Mouse (Mus musculus) adrenal gland (tissue): Measurements from ENCODE around the gene Unc45b.

Experiments
- intact Hi-C: fragments of 180-260 bp; cut with DNase I; formaldehyde crosslinking; loops from one replicate; pipeline ENCODE4 v1.15.1; 2025
- long read RNA-seq, 2 experiments: library from polyadenylated mRNA; unstranded; transcript quantifications; one replicate each; pipeline ENCODE4 v2.0.0; 2020; ENCODE audit warnings: borderline replicate concordance in 1 of 2; ENCODE audit not compliant: insufficient replicate concordance in 1 of 2

Gene Unc45b
- long read RNA-seq, experiment 1: 0 reads
- long read RNA-seq, experiment 2, partial matches to known transcripts: 2 of 3 reads
- long read RNA-seq, experiment 2, other reads (novel, unspliced or antisense): 1 of 3 reads

DNA sequence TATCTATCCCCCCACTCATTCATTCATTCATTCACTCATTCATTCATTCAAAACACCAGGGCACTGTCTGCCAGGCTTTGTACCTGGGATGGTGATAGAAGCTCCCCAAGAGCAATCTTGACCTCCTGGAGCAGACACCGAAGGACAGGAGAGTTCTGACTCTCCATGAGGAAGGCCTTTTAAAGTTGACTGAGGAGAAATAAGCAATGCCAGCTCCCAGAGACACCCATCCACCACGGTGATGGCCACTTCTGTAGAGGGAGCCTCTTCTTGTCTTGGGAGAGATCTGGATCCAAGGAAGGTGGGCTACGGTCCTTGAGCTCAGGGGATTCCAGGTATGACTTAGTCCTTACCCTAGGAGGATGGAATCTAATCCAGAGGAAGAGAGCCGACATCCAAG lies at the start of gene Unc45b:
Unc45b (plus strand) TSS at position 301 of the 400 bp plus-strand sequence.
- intact Hi-C loops: loop anchor here (10.0 kb wide), 1 partner anchor 135 kb away; no protein-coding TSS in a partner anchor

DNA sequence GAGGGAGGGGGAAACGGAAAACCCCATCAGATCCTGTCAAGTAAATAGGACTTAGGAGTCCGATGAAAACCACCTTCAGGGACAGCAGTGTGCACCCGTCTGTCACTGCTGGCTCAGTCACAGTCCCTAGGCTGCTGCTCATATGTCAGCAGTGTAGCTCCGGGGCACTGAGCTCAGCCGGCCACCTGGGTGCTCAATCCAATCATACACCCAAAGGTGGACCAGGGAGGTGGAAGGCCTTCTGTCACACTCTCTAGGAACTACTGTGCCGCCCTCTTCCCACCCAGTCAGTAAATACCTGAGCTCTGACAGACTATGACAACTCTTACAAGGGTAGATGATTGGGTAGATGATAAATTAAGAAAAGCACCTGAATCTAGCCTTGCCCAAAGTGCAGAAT lies 49.6 kb upstream of the Unc45b start:
- intact Hi-C loops: no loop called here

DNA sequence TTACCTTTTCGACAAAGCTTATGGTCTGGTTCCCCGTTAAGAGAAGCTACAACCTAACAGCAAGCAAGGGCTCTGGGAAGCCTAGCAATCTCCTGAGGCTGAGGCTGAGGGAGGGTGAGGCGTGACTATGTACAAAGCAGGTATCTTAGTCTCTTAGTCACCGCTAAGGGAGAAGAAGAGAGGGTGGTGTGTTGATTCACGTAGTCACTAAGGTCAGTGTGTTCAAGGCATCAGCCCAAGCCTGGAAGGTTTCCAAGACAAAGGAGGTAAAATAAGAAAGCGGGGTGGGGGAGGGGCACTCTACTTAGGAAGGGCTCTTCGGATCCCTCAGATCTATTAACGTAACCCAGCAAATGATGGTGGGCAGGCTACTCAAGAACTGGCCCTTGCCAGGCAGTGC lies 48.8 kb upstream of the Unc45b start:
- intact Hi-C loops: no loop called here

DNA sequence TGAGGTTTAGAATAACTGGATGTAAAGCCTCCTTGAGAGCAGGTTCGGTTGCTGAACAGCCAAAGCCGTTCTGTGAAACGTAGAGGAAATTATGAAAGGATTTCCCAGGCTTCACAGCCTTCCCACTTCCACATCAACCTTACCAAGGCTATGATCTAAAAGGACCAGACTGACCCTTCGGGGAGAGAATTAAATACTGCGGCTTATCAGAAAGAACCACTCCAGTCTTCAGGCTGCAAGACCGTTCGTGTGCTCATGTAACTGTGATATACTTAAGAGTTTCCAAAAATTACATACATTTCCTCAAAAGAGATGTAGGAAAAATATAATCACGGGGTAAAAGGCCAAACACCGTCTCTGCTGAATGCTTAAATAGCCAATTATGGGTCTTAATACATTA lies 47.7 kb upstream of the Unc45b start:
- intact Hi-C loops: no loop called here

DNA sequence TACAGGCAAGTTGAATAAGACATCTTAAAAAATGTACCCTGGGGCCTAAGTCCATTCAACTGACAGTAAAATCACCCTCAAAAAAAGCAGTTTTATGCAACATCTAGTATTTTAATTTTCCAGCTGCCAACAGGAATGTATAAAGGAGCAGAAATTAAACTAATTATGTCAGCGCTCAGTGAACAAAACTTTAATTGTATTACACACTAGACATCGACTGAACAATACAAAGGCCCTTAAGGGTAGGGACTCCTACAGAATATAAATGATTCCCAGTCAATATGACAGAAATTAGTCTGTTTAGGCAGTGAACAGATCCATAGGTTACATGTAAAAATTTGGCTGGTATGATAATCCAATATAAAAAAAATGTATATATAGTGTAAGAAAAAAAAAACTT lies 47.3 kb upstream of the Unc45b start:
- intact Hi-C loops: no loop called here

DNA sequence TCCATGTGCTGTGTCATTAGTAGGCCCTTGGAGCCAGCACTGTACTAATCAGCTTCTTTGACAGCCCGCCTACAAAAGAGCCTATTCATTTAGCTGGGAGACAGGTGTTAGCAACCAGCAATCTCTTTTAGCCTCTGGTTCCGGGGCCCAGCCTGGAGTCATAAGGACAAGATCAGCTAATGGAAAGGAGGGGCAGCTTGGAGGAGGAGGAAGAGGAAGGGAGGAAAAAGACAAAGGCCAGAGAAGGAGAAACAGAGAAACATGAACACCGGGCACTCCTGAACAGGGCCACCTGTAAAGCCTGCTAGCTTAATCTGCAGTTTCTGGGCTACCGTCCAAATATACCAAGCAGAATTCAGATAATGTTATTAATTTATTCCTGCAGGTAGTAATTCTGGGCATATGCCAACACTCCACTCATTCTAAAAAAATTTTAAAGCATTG lies 46.8 kb upstream of the Unc45b start:
- intact Hi-C loops: no loop called here

DNA sequence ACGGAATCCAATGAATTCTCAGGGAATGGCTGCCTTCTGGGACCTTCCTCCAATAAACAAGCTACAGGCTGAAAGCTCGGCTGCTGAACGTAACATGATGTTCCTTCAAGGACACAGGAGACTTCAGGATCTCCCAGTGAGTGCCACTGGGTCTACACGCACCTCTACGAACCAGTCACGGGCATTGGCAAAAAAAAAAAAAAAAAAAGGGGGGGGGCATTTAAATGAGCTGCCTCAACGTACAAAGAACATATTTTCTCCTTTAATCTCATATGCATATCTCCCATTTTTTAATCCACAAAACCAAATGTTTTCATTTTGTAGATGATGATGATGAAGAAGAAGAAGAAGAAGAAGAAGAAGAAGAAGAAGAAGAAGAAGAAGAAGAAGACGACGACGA lies 44.4 kb upstream of the Unc45b start:
- intact Hi-C loops: no loop called here

DNA sequence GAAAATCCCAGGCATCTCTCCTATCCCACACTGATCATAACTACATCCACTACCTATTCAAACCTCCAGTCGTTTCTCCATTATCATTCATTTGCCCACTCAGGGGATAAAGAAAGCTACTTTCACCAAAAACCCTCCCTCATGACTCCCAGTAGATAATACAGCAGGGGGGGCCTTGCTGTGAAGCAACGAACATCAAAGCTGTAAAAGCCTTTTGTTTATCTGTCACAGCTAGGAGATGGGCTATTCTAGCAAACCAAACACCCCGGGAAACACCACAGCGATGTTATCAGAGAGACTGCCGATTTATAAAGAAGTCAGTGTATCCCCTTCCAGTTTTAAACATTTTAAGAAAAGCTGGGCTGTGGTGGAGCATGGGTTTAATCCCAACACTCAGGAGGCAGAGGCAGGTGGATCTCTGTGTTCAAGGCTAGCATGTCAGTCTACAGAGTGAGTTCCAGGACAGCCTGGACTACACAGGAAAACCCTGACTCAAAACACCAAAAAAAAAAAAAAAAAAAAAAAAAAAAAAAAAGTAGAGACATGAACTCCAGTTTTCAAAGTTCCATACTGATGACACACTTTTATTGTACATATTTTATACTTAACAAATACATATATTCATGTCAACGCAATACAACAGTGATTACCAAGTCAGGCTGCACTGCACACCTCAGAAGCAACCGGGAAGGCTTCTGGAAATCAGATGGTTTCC lies 43.3 kb upstream of the Unc45b start:
- intact Hi-C loops: no loop called here

DNA sequence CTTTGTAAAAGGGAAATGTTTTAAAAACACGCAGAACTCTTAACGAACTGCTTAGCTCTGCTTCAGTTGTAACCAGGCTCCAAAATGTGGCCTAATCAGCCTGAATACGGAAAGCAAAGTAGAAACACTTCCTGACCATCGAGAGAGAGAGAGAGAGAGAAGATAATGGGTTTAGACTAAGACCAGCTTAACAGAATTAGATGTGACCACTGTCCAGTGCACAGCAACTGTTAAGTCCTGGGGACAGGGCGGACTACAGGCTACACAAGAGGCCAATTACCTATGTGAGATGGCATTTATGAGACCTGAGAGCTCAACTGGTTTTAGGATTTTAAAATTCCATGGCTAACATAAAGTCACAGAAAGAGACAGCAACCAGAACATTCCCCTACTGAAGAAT lies 42.4 kb upstream of the Unc45b start:
- intact Hi-C loops: no loop called here

DNA sequence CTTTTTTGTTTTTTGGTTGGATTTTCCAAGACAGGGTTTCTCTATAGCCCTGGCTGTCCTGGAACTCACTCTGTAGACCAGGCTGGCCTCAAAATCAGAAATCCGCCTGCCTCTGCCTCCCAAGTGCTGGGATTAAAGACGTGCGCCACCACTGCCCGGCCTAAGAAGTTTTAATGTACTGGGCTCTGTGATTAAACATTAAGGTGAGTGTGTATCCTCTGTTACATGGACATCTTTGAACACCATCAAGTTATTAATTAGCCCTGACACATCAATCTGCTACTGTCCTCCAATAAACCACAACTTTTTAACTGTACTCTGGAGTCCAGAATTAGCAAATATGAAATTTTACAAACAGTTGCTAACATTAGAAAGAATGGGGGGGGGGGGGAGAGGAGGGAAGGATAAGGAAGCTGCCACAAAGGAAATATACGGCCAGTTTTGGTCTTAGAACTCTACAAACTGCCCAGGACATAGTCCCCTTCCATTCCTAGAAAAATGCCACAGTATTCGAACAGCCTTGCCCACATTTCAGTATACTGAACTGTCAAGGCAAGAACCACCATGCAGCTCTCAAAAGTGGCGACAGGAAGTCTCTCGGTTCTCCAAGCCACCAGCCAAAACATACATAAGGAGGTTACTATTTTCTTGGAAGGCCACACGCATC lies 40.7 kb upstream of the Unc45b start:
- intact Hi-C loops: loop anchor here (5.0 kb wide), 1 partner anchor 122 kb away; no protein-coding TSS in a partner anchor

DNA sequence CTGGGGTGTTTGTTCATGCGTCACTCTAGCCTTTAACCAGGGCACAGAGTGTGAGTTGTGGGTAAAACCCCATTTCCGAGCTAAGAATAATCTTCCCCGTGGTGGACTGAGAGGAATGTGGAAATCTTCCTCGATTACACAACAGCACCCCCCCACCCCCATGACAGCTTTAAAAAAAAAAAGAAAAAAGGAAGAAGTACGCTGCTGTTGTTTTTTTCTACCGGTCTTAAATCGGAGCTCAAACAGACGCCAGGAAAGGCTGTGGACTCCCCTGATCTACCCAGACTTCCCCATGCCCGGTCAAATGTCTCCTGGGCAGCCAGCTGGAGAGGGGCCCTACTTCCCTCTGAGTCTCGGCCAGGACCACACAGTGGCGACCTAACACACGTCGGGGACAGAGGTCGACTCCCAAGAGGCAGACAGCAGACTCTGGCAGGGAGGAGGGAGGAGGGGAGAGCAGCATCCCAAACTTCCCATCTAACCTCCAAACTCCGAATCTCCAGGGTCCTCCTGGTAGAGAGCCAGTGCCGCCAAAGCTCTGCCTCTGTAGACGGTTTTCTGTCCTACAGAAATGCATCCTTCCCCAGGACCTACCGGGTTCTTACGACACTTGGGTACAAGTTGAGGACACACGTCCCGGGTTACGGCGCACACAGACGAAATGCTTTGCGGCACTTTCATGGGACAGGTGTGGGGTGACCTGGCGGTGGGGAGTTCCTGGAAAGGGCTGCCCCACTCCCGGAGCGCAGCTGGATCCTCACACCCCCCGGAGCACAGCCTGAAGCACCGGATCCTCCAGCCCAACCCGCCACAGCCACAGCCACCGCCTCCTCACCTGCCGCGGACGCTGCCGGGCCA lies 39.9 kb upstream of the Unc45b start:
- intact Hi-C loops: loop anchor here (5.0 kb wide), 1 partner anchor 123 kb away; no protein-coding TSS in a partner anchor

DNA sequence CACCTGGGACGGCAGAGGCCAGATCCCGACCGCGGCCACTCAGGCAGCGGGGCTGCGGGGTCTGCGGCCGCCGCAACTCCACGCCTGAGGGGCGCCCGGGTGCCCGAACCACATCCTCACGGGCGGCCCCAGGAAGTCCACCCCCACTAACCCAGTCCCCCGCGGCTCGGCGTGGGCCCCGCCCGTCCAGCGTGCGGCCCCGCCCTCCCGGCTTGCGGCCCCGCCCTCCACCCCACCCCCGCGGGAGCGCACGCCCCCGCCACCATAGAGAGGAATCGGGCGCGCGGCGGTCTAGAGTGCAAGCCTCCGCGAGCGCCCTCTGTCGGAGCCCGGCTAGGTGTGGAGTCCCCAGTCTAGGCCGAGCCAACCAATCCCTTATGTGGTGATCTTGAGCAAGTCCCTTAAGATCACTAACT lies 39.3 kb upstream of the Unc45b start, which contains the start of gene Rffl:
Rffl (minus strand) TSS at position 180 of the 416 bp plus-strand sequence.
- intact Hi-C loops: loop anchor here (5.0 kb wide), 1 partner anchor 124 kb away; no protein-coding TSS in a partner anchor

DNA sequence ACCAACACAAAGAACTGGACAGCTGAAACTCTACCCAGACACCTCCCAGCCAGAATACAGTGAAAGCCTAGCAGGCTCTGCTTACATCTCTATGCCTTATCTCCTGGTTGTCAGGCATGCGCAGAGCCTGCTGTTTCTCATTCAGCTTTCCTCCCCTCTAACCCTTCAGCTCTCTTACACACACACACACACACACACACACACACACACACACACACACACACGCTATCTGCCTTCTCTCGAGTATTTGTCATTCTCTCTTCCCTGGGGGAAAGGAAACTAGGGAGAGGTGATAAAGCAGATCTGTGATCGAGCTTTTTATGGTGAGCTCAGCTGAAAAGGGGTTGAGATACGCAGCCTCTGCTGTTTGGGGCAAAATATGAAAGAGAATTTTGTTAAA lies 35.4 kb upstream of the Unc45b start:
- intact Hi-C loops: loop anchor here (5.0 kb wide), 1 partner anchor 128 kb away; no protein-coding TSS in a partner anchor

DNA sequence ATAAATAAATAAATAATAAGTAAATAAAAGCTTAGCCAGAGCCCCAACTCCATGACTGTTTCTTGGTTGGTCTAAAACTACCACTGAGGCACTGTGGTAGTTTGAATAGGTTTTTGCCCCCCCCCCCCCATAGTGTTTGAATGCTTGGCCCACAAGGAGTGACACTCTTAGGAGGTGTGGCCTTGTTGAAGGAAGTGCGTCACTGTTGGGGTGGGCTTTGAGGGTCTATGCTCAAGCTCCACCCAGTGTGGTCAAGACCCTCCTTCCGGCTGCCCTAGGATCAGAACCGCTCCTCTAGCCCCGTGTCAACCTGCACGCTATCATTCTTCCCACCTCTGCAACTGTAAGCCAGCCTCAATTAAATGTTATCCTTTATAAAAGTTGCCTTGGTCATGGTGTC lies 34.7 kb upstream of the Unc45b start:
- intact Hi-C loops: no loop called here

DNA sequence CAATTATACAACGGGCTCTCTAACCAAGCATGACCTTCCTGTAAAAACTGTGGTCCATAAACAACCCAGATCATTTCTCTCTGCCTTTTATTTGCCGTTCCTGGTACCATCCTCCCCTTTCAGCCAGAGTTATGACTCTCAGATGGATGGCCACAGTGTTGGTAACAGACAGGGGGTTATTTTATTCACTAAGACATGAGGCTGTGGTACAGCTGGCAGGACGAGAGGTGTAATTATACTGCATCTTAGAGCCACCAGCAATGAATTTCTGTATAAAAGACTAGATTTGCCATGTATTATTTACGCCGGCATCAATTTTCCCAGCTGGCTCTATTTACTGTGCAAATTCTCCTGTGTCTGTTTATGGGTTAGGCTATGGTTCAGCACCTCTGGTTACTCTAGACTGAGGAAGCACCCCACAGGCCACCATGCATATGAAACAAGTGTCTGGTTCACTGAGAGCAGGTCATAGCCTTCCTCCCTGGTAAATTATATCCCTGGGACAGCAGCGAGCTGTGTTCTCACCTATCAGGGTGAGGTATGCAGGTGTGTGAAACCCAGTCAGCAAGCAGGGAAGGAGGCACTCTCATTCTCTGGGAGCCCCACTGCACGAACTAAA lies 32.5 kb upstream of the Unc45b start:
- intact Hi-C loops: no loop called here

DNA sequence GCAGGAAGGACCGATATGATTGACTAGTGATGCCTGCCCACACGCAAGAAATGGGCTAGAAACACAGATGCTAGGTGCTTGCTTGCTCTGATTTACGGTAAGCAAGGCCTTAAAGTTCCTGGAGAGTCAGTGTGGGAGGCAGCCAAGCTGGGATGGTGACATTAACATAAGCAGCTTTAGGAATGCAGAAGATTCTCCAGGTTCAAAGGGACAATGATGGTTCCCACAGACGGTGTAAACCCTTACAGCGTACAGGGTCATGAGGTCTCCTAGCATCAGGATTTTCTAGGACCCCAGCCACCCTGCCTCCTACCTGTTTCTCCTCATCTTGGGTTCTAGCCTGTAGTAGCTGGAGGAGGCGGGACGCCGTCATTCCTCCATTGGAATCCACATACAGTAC lies 27.2 kb upstream of the Unc45b start:
- intact Hi-C loops: no loop called here

DNA sequence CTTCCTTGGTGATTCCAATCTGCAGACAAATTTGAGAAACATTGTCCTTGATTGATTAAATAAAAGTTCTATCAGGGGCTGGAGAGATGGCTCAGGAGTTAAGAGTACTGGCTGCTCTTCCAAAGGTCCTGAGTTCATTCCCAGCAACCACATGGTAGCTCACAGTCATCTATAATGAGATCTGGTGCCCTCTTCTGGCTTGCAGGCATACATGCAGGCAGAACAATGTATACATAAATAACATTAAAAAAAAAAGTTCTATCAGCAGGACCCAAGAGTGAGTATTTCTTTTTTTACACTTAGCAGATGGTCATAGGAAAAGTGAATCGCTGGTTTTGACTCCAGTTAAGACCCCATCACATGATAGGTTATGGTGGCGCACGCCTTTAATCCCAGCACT lies 23.8 kb upstream of the Unc45b start:
- intact Hi-C loops: no loop called here

DNA sequence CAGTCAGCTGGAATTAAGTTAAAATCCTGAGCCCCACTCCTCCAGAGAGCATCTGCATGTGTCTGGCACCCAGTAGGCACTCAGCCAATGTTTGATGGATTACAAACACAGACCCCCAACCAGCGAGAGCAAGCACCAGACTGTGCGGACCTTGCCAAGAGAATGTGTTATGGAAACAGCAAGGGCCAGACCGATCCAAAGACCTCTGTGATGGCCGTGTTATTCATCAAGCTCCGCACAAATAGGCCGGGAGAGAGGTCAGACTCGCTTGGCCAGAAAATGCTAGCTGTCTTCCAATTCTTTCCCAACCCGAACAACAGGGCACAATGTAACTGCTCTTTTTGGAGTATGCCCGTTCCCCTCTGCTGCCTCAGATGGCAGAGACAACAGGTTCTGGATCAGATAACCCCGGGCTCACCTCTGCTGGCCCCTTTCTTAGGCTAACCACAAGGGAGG lies 21.8 kb upstream of the Unc45b start:
- intact Hi-C loops: no loop called here

DNA sequence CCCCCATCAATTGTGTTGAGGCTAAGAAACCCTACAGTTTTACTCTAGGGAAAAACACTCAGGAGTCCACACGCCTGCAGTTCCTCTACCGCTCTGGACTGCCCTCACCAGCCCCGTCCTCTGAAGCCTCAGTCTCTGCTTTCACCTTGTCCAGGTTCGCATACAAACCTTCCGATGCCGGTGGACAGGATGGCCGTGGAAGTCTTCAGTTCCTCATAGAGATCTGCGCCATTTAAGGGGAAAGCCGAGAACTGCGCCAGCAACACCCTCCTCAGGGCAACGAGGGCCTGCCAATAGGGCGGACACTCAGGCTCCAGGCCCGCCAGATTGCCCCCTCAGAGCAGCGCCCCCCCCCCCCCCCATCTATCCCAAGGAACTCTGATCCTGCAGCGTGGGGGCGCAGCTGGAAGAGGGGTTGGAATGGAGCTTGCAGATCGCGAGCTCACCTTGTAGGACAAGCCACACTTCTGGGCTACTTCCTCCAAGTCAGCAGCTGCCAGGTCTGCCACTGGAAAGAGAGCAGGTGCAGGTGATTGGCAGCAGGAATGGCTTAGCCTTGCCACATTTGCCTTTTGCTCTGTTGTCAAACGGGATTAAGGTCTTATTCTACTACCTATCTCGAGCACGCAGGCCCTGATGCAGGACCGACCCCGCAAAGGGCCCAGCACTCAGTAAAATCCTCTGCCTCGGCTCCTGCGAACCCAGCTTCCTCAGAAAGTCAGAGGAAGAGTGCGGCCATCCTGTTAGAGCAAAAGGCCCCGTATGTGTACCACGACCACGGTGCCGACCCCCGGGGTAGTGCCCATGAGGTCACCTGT lies 20.6 kb upstream of the Unc45b start:
- intact Hi-C loops: loop anchor here (2.0 to 5.0 kb wide), 4 partner anchors 142 to 655 kb away; no protein-coding TSS in a partner anchor

DNA sequence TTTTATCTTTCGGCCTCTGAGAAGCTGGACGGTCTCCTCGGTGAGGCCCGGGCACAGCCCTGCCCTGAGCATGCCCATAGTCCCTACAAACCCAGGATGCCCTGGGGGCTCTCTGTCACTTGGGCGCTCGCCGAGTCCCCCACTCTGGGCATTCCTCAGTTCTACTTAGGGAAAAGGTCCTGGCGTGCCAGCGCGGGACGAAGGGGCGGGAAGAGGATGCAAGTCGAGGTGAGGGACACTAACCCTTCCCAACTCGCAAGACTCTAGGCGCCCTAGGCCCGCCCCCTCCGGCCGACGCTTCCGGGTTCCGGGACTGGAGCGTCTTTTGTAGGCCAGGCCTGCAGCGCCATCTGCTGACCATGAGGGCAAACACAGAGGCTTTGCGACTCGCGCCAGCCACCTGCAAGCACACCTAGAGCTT lies 20.0 kb upstream of the Unc45b start, which contains the start of gene Rad51d:
Rad51d (minus strand) TSS at position 273 of the 421 bp plus-strand sequence.
- intact Hi-C loops: loop anchor here (2.0 to 5.0 kb wide), 4 partner anchors 143 to 656 kb away; no protein-coding TSS in a partner anchor
